Mouse (Mus musculus): ENCODE results near the gene 1700023F06Rik.
"Not testable (repeated sequence)": the region's sequence is repeated elsewhere in the genome, so short reads cannot be mapped to it uniquely, and the experiment has no call there.

The 1700023F06Rik gene

GRCm38 (mm10) chr11:103222718-103223117, 14.4 kb upstream of the 1700023F06Rik start:
- not testable (repeated sequence) for DNase-seq (ENCODE audit: low read depth, low spot score)

- no peak for DNase-seq (ENCODE audit: low read depth, low spot score)
Measured at GRCm38 (mm10) chr11:103221437-103221836, 13.1 kb upstream of the 1700023F06Rik start.

GRCm38 (mm10) chr11:103219995-103220394, 11.6 kb upstream of the 1700023F06Rik start:
- no peak for DNase-seq (ENCODE audit: low read depth, low spot score)

- no peak for DNase-seq (ENCODE audit: low read depth, low spot score)
Measured at GRCm38 (mm10) chr11:103219259-103219658, 10.9 kb upstream of the 1700023F06Rik start.

- DNase-seq (ENCODE audit: low read depth, low spot score) = no peak
Measured at GRCm38 (mm10) chr11:103218517-103218901, 10.2 kb upstream of the 1700023F06Rik start.

GRCm38 (mm10) chr11:103217790-103218516, 9.6 kb upstream of the 1700023F06Rik start, which contains the start of gene Spata32:
Gene Spata32, minus strand, starts transcription at chr11:103218432.
- no peak for DNase-seq (ENCODE audit: low read depth, low spot score)

GRCm38 (mm10) chr11:103215355-103215754, 7.0 kb upstream of the 1700023F06Rik start:
- DNase-seq (ENCODE audit: low read depth, low spot score) = no peak

GRCm38 (mm10) chr11:103213712-103214111, 5.4 kb upstream of the 1700023F06Rik start:
- no peak for DNase-seq (ENCODE audit: low read depth, low spot score)

GRCm38 (mm10) chr11:103210291-103210690, 1.9 kb upstream of the 1700023F06Rik start:
- DNase-seq (ENCODE audit: low read depth, low spot score) = no peak

GRCm38 (mm10) chr11:103206203-103206602, 2.2 kb downstream of the 1700023F06Rik start:
- no peak for DNase-seq (ENCODE audit: low read depth, low spot score)

- DNase-seq (ENCODE audit: low read depth, low spot score) = no peak
Measured at GRCm38 (mm10) chr11:103202376-103202775, 6.0 kb downstream of the 1700023F06Rik start.

GRCm38 (mm10) chr11:103201664-103202063, 6.7 kb downstream of the 1700023F06Rik start:
- DNase-seq (ENCODE audit: low read depth, low spot score) = no peak

- no peak for DNase-seq (ENCODE audit: low read depth, low spot score)
Measured at GRCm38 (mm10) chr11:103198911-103199803, 9.2 kb downstream of the 1700023F06Rik start.

GRCm38 (mm10) chr11:103198339-103198738, 10.0 kb downstream of the 1700023F06Rik start:
- no peak for DNase-seq (ENCODE audit: low read depth, low spot score)

- DNase-seq (ENCODE audit: low read depth, low spot score) = peak; percentile 84
Measured at GRCm38 (mm10) chr11:103197340-103197739, 11.0 kb downstream of the 1700023F06Rik start.

- no peak for DNase-seq (ENCODE audit: low read depth, low spot score)
Measured at GRCm38 (mm10) chr11:103195656-103196055, 12.7 kb downstream of the 1700023F06Rik start.

- no peak for DNase-seq (ENCODE audit: low read depth, low spot score)
Measured at GRCm38 (mm10) chr11:103195236-103195635, 13.1 kb downstream of the 1700023F06Rik start.

- no peak for DNase-seq (ENCODE audit: low read depth, low spot score)
Measured at GRCm38 (mm10) chr11:103193825-103194168, 14.6 kb downstream of the 1700023F06Rik start.

GRCm38 (mm10) chr11:103192956-103193824, 15.2 kb downstream of the 1700023F06Rik start:
- no peak for DNase-seq (ENCODE audit: low read depth, low spot score)

GRCm38 (mm10) chr11:103192230-103192955, 16.0 kb downstream of the 1700023F06Rik start:
- DNase-seq (ENCODE audit: low read depth, low spot score) = peak; percentile 89

GRCm38 (mm10) chr11:103184891-103185290, 23.5 kb downstream of the 1700023F06Rik start:
- DNase-seq (ENCODE audit: low read depth, low spot score) = no peak
